Mouse (Mus musculus) lung, adult 2 months (tissue): ENCODE measurements around the gene Tmem140. TPM values are rescaled to one million over a fixed set of nuclear protein-coding genes. Genes with fewer than 3 reads are reported as not detected.

Source experiments
- DNase-seq: peaks from one replicate; pipeline ENCODE4 v3.0.0; 2022
- H3K4me1 ChIP-seq: fragments of 200-500 bp; 2 replicates; pipeline ENCODE4 v1.6.1; 2011; ENCODE audit warnings: low read length; ENCODE audit not compliant: control insufficient read depth, insufficient read depth
- H3K4me3 ChIP-seq: fragments of 200-500 bp; replicated peaks from 2 replicates; pipeline ENCODE3; 2011; ENCODE audit warnings: low read depth, mild to moderate bottlenecking, control low read depth, low read length; ENCODE audit errors: extremely low read depth
- CTCF ChIP-seq: fragments of 200-500 bp; IDR thresholded peaks from 2 replicates; pipeline ENCODE4 v1.5.1; 2011; ENCODE audit warnings: mild to moderate bottlenecking, low read length, control low read depth; ENCODE audit not compliant: insufficient read depth
- POLR2A ChIP-seq: fragments of 200-500 bp; IDR thresholded peaks from 2 replicates; pipeline ENCODE4 v1.6.1; 2011; ENCODE audit warnings: low read depth, mild to moderate bottlenecking, control low read depth, low read length, borderline replicate concordance; ENCODE audit errors: extremely low read depth
- WGBS: fragments of 180-500 bp; shearing (Covaris S2); methylation state at CpG from one replicate; pipeline ENCODE4 v1.1.7; 2018; 5-methylcytosine and 5-hydroxymethylcytosine counted together
- polyA plus RNA-seq: library from polyadenylated mRNA; depleted of rRNA; stranded (reverse); fragments of >200 nt; gene quantifications from 2 replicates; pipeline ENCODE4 v1.2.3, GENCODE M21; 2012; rRNA removed

Gene Tmem140
- polyA plus RNA-seq, result 71.8 and 74.8 TPM in 2 replicates

DNA sequence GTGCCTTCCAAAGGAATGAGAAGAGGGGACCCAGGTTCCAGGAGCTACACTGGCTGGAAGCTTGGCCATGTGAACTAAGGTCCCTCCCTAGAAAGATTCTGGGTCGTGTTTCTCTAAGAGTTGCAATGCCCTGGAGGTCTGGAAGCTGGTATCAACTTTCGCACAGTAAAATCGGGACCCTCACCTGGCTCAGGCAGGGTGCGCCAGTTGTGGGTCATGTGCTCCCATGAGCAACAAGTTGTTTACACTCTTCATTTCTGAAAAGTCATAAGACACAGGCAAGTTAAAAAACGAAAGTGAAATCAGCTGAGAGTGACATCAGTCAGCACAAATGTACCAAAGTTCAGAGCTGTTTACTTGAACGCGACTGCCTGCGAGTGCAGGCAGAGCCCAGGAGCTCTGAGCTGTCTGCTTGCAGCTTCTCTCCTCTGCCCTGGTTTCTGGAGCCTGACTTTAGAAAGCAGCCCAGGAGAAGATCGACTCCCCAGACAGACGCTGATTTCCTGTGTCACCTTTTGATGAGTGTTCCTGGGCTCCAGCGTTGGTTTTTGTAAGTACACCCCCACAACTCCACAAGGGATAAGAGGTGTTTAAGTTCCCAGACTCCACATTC lies at the start of gene Tmem140:
Tmem140 (plus strand) TSS at position 356 of the 613 bp plus-strand sequence.
- peaks cover 34% of the 10 kb centered on the region for H3K4me1 ChIP-seq
- WGBS, result 4% methylated on average over 11 of the region's 11 CpGs
- TF ChIP-seq CTCF (no peak), POLR2A (peak; percentile 96)
- DNase-seq, result peak; percentile 67
- H3K4me3 ChIP-seq, result peak within 1 kb of the TSS; percentile 99

GRCm38 (mm10) chr6:34824406-34824805 lies 38.5 kb upstream of the Tmem140 start:
- TF ChIP-seq POLR2A (no peak), CTCF (no peak)
- DNase-seq, result no peak

DNA sequence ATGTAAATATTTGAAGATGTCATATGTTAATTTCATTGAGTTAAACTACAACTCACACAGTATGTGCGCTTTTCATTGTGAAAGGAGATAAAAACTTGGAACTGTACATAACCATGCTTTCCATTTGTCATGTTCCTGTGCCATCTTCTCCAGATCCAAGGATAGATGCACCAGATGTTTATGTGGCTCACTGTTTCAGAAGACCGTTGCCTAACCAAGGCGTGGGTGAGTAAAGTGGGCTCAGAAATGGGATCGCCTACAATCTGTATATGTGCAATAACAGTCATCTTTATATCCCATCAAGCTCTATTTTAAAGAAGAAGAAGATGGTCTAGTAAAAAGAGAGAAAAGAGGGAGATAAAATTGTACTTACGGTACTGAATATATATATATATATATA lies 30.6 kb upstream of the Tmem140 start:
- Histone ChIP-seq H3K4me3 (no peak overlapping the region), H3K4me1 (no peaks in the 10 kb centered on the region; the same call in 1 of the 2 replicates)
- WGBS, result 96% methylated on average over 5 of the region's 5 CpGs
- no peak for TF ChIP-seq CTCF
- TF ChIP-seq POLR2A, result no peak
- no peak for DNase-seq

More at GRCm38 (mm10) chr6:34824406-34824805, 38.5 kb upstream of the Tmem140 start:
- H3K4me3 ChIP-seq, result no peak overlapping the region
- no peaks in the 10 kb centered on the region for H3K4me1 ChIP-seq

DNA sequence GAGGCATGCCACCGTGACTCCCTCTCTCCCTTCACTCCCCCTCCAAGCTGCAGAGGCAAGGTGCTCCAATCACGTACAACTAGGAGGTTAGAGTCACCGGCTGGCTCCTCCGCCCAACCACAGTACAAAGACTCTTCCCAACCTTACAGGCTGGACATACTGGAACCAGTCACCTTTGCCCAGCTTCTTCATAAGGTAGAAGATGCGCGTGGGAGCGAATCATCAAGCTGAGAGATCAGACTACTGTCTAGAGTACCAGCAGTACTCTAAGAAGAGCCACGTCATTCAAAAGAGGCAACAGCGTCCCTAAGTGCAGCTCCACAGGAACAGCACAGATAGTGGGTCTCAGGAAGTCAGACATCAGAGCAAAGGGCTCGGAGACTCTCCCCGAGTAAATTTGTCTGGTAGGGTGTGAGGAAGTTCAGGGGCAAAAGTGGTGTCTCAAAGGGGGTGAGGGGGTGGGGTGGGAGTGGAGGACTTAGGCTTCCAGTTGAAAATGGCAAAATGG lies 1.3 kb upstream of the Tmem140 start:
- TF ChIP-seq CTCF, result no peak
- no peak for TF ChIP-seq POLR2A
- 89% methylated on average over 11 of the region's 11 CpGs for WGBS
- Histone ChIP-seq H3K4me3 (no peak overlapping the region), H3K4me1 (peaks cover 22% of the 10 kb centered on the region)
- no peak for DNase-seq

DNA sequence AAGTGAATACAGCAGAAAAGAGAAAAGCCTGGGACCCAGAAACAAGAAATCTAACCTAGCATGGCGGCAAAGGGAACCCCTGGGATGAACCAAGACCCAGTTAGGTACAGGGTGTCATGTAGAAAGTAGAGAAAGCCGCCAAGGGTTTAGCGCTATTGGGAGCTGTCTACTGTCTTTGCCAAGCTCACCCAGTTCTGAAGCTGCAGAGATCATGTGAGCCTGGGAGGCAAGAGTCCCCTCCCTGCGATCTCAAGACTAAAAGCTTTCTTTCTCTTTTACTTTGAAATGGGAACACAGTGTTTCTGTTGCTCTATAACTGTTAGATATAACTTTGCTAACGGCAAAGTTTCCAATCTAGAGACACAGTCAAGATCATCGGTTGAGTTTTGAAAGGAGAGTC lies 565 bp upstream of the Tmem140 start:
- TF ChIP-seq POLR2A (no peak), CTCF (no peak)
- WGBS, result 29% methylated on average over 6 of the region's 6 CpGs
- H3K4me1 ChIP-seq, result peaks cover 30% of the 10 kb centered on the region
- no peak for DNase-seq
- H3K4me3 ChIP-seq, result peak overlapping the region; percentile 99

DNA sequence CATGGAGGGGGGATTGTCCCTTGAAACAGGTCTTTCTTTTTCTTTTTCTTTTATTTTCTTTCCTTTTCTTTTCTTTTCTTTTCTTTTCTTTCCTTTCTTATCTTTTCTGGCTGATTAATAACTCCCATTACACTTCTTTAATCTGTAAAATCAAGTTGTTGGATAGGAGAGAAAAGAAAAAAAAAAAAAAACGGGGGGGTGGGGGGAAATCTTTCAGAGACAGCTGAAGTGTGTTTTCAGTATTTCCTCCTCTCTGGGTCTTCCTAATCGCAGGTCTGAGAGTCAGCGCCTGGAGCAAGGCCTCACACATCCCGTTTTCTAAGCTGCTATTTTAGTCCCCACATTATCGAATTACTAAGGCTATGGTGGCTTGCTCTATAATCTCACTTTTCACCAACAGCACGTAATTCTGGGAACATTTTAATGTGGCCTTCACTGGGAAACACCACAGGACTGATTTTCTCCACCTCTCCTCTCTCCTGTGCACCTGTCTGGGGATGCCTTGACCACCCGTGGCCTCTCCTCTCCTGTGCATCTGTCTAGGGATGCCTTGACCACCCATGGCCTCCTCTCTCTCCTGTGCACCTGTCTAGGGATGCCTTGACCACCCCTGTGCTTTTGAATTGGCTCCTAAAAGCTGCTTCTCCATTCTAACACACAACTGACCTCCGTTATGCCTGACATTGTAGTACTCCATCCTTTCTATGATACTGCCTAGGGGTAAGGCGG lies 1.0 kb downstream of the Tmem140 start:
- DNase-seq, result no peak
- WGBS, result 25% methylated on average over 9 of the region's 9 CpGs
- H3K4me3 ChIP-seq, result peak overlapping the region; percentile 60

DNA sequence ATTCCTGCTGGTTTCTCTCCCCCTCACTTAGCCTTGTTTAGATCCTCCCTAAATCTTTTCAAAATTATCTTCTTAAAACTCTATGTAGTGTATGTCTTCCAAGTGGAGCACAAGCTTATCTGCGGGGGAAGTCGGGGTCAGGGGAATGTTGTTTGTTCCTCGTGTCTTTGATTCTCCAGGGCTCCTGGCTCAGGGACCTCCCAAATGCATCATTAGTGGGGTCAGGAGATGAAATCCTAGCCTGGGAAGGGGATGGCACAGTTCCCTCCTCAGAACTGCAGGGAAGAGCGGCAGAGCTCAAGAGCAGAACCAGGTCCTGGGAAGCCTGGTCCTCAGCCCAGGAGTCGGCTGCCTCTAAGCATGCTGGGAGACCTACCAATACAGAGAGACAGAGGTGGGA lies 2.3 kb downstream of the Tmem140 start:
- H3K4me3 ChIP-seq, result peak overlapping the region; percentile 35
- DNase-seq, result peak; percentile 42
- WGBS, result 13% methylated on average over 5 of the region's 5 CpGs
- H3K4me1 ChIP-seq, result peaks cover 54% of the 10 kb centered on the region
- no peak for TF ChIP-seq CTCF
- no peak for TF ChIP-seq POLR2A

More for the DNA sequence above, 1.0 kb downstream of the Tmem140 start:
- peaks cover 43% of the 10 kb centered on the region for H3K4me1 ChIP-seq
- TF ChIP-seq CTCF (no peak), POLR2A (no peak)

DNA sequence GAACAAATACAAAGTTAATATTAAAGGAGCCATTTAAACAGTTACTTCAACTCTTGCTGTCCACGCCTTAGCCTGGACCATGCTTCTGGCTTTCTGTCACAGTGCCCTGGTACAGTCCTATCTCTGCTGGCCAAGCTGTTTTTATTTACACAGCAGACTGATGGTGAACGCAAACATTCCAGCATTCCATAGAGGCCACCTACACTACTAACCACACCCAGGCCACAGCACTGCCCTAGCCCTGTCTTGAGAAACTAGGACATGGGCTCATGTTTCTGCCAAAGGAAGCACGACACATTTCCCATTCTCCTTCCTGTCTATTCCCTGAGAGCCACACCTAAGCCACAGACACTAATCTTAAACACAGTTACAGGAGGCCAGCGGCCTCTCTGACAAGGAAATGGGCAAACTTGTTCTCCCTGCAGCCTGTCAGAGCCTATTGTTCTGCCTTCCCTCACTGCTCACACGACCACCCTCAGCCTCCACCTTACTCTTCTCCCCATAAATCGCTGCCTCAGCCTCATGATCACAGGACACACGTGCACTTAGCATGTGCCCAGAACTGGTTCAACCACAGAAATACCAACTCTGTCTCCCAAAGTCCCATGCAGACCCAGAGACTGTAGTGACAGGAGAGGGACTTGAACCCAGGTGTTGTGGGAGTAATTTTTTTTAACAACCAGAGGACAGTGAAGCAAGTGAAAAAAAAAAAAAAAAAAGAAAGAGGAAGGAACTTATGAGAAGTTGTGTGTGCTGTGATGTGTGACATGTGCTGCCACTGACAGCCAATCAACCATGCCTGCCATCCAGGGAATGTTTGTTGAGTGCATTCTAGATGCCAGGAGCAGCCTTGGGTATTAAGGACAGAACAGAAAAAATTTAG lies 3.0 kb downstream of the Tmem140 start:
- DNase-seq, result peak; percentile 63
- no peak overlapping the region for H3K4me3 ChIP-seq
- WGBS, result 16% methylated on average over 7 of the region's 7 CpGs
- peaks cover 56% of the 10 kb centered on the region for H3K4me1 ChIP-seq
- TF ChIP-seq POLR2A (peak; percentile 8; the same call in 1 of the 2 replicates), CTCF (no peak)

DNA sequence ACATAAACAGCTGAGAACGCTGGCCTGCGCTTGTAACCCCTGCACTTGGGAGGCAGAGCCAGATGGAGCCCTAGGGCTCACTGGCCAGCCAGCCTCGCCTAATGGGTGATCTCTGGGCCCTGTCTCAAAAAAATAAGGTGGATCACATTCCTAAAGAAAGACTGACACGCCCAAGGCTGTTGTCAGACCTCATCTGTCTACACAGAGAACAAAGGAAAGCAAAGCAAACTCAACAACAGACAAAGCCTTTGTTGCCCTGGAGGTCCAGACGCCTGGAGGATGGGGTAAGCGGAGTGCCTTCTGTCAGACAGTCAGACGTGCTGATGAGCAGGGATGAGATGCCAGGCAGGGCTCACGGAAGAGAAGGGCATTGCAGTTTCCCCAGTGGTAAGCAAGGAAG lies 3.8 kb downstream of the Tmem140 start:
- Histone ChIP-seq H3K4me1 (peaks cover 56% of the 10 kb centered on the region), H3K4me3 (peak overlapping the region; percentile 9)
- DNase-seq, result no peak
- 38% methylated on average over 8 of the region's 8 CpGs for WGBS
- TF ChIP-seq POLR2A, result peak; percentile 46; the same call in 1 of the 2 replicates
- TF ChIP-seq CTCF, result no peak
